Mouse (Mus musculus) heart, embryonic 12.5 days (tissue): ENCODE data around the gene Rmdn3. TPM values are rescaled to one million over a fixed set of nuclear protein-coding genes. Genes with fewer than 3 reads are reported as not detected.

Experiments used
- polyA plus RNA-seq: library from polyadenylated mRNA; unstranded; fragments of >200 nt; fragmentation: Nextera tagmentation; extraction: Ambion mirVana; gene quantifications from 2 replicates; pipeline ENCODE4 v1.2.1, GENCODE M21; 2016

Rmdn3 gene
- polyA plus RNA-seq, 1 experiment from 2014 or later: 29.2 TPM

Other genes starting within 250 kb of the Rmdn3 start
- gene Chst14, start 230.5 kb downstream of the Rmdn3 start, polyA plus RNA-seq: 23.9 and 25.4 TPM in 2 replicates
- gene Ccdc32, start 127.6 kb downstream of the Rmdn3 start, polyA plus RNA-seq: 16.3 and 18.3 TPM in 2 replicates
- gene Rpusd2, start 122.2 kb downstream of the Rmdn3 start, polyA plus RNA-seq: 4.5 and 5.0 TPM in 2 replicates
- 39.0 and 39.4 TPM in 2 replicates for gene Knl1, start 109.9 kb downstream of the Rmdn3 start, polyA plus RNA-seq
- 32.2 and 33.3 TPM in 2 replicates for gene Rad51, start 44.2 kb downstream of the Rmdn3 start, polyA plus RNA-seq
- 4.5 and 5.0 TPM in 2 replicates for gene Gchfr, start 10.7 kb upstream of the Rmdn3 start, polyA plus RNA-seq
- gene Gm14137, start 17.5 kb upstream of the Rmdn3 start, polyA plus RNA-seq: 0.34 and 0.46 TPM in 2 replicates
- 31.6 and 36.5 TPM in 2 replicates for gene Zfyve19, start 51.6 kb upstream of the Rmdn3 start, polyA plus RNA-seq
- 12.0 and 12.6 TPM in 2 replicates for gene Dnajc17, start 51.8 kb upstream of the Rmdn3 start, polyA plus RNA-seq
- gene Ppp1r14d, start 72.9 kb upstream of the Rmdn3 start, polyA plus RNA-seq: not detected in 2 replicates
- 0.82 and 1.00 TPM in 2 replicates for gene Spint1, start 80.3 kb upstream of the Rmdn3 start, polyA plus RNA-seq
- 0.10 and 0.13 TPM in 2 replicates for gene Rhov, start 114.2 kb upstream of the Rmdn3 start, polyA plus RNA-seq
- 15.2 and 15.8 TPM in 2 replicates for gene Vps18, start 131.7 kb upstream of the Rmdn3 start, polyA plus RNA-seq
- gene Dll4, start 168.8 kb upstream of the Rmdn3 start, polyA plus RNA-seq: 6.5 and 6.8 TPM in 2 replicates
- gene Chac1, start 194.2 kb upstream of the Rmdn3 start, polyA plus RNA-seq: 0.12 and 0.31 TPM in 2 replicates